Mouse (Mus musculus) right cerebral cortex, adult 2 months (tissue): ENCODE data around the gene Usp21.
"Not testable (repeated sequence)": the region's sequence is repeated elsewhere in the genome, so short reads cannot be mapped to it uniquely, and the experiment has no call there.

Experiments used
- DNase-seq, 2 experiments: peaks; one replicate each; pipeline ENCODE4 v3.0.0; 2021 to 2022; ENCODE audit warnings: low spot score in 2 of 2

Gene Usp21

DNA sequence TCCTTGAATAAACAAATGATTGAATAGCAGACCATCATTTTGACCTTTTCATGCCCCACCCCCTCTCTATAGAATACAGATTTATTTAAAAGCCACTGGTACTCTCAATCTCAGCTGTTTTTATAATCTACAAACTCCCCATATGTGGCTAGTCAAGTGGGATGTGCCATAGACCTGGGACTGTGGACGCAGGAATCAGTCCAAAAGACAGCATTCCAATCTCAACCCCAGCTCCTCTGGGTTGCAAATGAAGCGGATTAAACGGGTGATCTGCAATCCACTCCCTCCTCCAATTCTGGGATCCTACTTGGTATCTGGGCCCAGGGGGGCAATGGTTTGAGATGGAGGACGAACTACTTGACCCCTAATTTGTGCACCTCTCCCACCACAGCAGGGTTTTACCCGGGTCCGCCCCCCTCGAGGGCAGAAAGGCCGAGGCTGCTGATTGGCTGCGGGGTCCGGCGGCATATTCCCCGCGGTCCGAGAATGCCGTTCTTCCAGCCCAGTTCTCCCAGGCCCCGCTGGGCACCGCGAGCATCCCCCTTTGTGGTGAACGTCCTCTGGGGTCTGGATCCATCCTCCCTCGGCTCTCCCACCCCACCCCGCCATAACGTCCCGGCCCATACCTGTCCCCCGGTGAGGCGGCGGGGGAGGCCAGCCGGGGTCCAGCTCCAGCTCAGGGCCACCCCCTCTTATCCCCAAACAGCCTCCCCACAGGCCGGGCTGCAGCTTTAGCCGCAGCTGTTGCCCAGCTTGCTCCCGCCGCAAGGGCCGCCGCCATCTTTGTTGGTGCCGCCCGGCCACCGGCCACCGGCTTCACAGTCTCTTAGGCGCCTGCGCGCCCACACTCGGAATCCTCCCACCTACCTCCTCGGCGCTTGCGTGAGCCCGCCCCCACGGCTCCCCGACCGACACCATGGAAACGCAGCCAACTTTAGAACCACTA, at the start of gene Usp21:
Gene Usp21 (minus strand): TSS at position 856 of the 946 bp plus-strand sequence.
- peak; percentile 95 to 96 for DNase-seq

DNA sequence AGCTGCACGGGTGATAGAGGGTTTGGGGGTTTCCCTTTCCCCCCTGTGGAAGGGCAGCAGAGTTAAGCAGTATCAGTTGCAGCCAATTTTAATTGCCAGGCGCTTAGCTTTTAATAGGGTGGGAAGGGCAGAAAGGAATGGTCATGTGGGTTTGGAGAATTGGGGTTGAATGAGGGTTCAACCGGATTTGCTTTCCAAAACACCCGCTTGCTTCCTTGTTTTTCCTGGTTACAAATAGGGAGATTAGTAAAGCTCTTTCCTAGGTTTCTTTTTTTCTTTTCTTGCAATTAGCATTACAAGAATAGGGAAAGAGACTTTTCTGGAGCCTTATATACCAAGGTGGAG, 42.4 kb upstream of the Usp21 start:
- DNase-seq: no peak

DNA sequence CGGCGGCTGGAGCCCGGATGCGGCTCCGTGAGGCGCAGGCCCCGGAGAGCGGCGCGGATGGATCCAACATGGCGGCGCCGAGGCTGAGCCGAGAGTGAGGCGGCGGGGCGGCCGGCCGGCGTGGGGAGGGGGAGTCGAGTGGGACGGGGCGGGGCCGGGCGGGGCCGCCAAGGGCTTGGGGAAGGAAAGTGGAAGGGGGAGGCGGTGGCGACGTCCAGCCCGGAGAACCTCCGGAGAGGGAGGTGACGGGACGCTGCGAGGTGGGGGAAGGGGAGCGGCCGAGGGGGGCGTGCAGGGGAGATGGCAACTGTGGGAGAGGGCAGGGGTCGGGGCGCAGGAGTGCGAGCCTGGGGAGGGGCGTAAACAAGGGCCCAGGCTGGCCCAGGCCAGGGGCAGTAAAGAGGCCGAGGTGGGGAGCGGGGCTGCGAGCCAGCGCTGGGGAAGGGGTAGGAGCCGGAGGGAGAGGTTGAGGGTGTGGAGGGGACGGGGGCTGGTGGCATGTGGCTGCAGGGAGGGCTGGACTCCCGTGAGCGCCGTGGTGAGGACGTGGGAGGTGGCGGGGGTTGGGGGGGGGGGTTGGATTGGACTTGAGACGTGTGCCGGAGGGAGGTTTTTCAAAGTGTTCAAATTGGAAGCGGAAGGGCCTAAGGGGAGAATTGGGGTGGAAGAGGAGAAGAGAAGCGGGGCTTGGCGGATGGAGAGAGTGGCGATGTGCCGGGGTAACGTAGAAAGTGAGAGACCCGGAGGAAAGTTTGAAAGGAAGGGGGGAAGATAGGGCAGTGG, 41.8 kb upstream of the Usp21 start:
- peak in 1 of 2 experiments; percentile 38 for DNase-seq

DNA sequence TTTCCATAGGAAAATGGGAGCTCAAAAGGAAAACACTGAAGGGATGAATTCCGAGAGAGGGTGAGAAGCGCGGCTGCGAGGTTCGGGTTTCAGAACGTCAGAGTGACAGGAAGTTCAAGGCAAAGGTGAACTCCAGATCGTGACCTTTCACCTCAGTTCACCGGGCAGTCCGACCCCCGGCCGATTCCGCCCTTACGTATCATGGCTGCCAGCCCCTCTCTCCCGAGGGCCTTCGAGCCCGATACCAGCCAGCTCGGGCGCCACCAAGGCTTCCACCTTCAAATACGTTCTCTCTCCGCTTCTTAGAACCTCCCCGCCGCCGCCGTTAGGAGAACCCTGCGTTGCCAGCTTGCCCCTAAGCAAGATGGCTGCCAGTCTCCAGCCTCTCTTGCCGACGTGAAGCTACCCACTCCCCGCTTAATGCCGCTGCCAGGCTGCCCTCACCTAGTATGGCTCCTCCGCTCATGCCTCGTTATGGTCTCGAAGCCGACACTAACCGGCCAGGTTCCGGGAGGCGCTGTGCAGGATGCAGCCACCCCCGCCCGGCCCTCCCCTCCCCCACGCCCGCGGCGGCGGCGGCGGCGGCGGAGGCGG, 41.1 kb upstream of the Usp21 start, which contains the start of gene Dedd:
Gene Dedd (plus strand): TSS at position 307 of the 594 bp plus-strand sequence.
- DNase-seq: peak; percentile 91 to 94

DNA sequence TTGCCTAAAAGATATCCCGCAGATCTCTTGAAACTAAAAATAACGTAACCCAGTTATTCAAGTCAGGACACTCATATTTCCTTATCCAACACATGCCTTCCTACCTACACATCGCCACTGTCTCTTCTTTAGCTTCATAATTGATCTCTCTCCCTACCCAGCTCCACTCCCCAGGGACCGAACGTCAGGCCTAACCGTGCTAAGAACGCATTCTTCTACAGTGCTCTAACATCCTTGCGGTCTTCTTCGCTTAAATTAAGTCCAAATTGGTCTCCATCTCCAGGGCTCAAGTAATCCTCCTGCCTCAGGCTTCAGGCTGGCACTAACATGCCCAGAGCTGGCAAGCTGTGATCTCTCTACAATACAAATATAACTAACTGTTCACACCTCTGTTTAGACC, 40.5 kb upstream of the Usp21 start:
- DNase-seq: no peak

DNA sequence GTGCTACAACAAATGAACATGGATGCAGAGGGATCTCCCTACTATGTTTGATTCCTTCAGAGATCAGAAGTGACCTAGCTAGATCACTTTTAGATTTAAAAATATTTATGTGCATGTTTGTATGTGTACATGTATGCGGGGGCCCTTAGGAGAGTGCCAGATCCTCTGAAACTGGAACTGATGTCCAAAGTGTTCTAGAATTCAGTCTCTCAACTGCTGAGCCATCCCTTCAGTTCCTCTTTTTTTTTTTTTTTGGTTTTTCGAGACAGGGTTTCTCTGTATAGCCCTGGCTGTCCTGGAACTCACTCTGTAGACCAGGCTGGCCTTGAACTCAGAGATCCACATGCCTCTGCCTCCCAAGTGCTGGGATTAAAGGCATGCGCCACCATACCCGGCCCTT, 38.8 kb upstream of the Usp21 start:
- DNase-seq: not testable (repeated sequence)

DNA sequence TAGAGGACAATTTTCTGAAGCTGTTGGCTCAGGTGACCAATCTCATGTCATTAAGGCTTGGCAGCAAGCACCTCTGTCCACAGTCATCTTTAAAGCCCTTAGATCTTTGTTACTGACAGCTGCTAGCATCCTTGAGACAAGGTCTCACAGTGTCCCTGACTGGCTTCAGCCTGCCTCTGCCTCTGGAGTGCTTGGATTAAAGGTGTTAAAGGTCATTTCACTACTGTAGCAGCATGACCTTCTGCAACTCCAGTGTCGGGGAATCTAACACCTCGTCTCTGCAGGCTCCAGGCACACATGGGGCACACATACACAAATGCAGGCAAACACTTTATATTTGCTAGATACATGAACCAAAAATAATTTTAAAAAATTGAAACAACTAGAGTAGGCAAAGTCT, 37.8 kb upstream of the Usp21 start:
- no peak for DNase-seq

DNA sequence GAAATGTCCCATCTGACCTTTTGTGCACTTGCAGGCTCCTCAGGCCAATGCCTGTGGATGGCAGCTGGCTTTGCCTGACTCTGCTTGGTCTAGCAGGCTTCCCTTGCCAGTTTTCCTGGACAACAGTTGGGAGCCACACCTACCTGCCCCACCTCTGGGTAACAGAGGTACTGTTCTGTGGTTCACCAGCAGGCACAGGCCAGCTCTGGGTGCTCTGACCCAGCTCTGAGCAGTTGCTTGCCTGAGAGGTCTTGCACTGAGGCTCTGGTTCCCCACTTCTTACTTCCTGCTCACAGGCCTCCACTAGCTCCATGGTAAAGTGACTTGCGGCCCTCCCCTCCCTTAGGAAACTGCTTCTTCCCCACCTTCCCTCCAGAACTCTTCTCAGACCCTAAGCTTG, 34.2 kb upstream of the Usp21 start:
- no peak for DNase-seq

DNA sequence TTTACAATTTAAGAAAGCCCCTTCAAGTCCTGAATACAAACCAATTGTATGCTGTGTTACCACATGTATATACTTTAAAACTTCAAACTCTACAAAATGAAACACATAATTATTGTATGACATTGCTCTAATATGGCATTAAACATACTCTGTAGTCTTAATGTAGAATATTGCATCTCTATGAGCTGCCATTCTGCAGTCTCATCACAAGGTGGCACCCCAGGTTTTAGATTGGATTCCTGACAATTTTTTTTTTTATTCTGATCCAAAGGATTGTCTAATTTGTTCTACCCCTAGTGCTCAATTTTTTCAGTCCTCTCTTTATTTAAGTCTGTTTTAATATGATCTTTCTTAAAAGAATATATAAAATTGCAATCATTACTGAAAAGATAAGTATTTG, 33.6 kb upstream of the Usp21 start:
- DNase-seq: no peak

DNA sequence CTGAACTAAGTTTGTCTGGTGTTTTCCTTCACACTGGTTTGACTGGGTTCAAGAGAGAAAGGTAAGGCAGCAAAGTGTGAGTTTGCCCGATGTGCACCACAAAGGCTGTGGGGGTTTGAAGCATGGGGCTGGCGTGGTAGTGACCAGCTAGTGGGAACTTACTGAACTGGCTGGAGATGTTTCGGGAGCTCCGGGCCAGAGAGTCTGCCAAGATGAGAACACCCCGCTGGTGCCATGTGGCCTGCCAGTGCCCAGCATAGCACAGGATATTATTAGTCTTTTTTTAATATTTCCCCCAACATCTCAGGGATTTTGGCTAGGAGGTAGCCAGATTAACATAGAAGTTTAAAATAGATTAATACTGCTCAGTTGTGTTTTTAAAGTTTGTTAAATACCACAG, 32.4 kb upstream of the Usp21 start:
- no peak for DNase-seq

DNA sequence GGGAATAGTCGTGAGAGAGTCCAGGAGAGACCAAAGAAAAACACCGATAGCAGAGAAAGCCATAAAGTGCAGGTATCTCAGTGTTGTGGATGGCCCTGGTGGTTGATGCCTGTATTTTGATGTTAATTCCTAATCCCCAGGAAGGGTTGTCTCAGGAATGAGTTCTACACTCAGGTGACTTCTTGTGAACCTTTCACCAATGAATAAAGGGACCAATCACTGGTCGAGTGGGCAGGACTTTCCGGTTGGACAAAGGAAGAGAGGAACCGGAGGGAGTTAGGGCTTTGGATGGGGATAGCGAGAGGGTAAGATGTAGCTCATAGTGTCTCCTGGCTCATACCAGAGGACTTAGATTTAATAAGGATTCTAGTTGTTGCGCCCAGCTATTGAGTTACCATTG, 32.0 kb upstream of the Usp21 start:
- DNase-seq: no peak

DNA sequence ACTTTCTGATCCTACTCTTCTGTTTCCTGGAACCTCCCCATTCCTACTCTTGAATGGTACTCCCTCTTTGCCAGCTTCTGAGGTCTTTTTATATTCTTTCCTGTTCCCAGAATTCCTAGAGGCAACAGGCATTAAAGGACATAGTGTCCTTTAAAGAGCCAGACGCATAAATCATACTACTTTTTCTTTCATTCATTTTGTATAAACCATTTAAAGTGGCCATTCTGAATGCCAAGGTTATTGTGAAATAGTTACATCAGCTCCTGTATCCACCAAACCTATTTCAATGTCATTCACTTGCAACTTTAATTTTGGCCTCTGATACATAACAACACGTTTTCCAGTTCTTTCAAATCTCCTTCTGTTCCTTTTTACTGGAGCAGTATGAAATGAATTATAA, 21.5 kb upstream of the Usp21 start:
- DNase-seq: no peak

DNA sequence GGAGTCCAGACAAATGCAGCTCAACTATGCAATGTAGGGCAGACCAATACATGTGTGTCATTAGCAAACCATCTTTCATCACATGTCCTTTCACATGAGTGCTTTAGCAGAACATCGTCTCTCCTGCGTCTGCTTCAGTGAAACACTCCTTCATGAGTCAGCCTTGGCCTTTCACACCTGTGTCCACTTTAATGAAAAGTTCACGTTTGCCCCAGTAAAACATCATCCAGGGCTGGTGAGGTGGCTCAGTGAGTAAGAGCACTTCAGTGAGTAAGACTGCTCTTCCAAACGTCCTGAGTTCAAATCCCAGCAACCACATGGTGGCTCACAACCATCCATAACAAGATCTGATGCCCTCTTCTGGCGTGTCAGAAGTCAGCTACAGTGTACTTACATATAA, 18.4 kb upstream of the Usp21 start:
- DNase-seq: not testable (repeated sequence)

DNA sequence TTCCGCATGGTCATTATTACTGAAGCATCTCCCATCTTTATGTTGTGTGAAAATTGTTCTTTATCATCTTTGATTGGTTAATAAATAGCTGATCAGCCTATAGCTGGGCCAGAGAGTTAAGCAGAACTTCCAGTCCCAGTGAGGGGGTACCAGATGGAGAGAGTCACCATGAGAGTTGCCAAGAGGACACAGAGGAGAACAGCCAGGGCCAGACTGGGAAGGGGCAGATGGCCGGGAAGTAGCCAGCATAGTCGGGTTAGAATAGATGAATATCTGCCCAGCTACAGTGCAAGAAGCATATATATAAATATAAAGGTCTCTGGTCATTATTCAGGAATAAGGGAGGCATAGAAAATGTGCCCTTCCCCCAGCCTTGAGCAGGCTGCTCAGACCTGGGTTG, 10.4 kb upstream of the Usp21 start:
- no peak for DNase-seq

DNA sequence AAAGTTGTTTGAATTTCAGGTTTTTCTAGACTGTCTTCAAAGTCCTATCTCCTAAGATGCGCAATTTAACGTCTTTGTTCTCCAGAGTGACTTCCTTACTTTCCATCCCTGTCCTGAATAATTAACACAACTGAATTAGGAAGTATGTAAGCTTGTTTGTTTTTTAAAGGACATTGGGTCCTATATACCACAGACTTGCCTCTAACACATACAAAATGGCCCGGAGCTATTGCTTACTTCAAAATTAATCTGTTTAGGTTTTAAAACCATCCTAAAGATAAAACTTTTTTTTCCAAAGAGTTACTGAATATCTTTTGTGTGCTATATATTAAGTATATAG, 7.2 kb upstream of the Usp21 start:
- DNase-seq: no peak

DNA sequence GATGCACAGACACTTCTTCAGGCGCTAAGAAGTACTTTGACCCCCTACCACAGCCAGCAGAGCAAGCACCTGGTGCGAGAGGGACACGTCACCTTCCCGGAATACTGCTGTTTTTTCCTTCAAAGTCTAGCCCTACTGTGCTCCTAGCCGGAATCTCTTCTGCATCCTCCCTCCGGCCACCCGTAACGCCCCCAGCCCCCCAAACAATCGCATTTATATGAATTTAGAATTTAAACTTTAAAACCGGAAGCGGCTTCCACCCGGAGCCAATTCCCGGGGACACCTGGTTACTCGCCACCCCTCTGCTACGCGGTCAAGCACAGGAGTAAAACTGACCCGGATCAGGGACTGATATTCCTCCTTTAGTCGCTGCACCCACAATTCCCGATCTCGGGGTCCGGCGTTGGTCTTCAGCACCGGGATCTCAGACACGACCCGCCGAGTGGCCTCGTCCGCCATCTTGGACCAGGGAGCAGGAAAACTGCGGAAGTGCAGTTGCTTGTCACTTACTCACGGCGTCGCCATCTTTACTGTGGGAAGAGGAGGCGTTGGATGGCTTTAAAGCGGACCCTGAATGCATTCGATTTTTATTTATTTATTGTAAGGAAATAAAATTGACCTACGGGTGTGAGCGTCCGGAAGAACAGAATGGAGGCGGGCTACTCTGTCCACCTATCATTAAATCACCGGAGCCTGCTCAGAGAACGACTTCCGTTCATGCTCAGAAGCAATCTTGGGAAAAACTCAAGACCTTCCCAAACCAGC, 6.7 kb upstream of the Usp21 start, which contains the start of gene Ufc1:
Gene Ufc1 (minus strand): TSS at position 727 of the 765 bp plus-strand sequence.
- DNase-seq: peak; percentile 86 to 90

DNA sequence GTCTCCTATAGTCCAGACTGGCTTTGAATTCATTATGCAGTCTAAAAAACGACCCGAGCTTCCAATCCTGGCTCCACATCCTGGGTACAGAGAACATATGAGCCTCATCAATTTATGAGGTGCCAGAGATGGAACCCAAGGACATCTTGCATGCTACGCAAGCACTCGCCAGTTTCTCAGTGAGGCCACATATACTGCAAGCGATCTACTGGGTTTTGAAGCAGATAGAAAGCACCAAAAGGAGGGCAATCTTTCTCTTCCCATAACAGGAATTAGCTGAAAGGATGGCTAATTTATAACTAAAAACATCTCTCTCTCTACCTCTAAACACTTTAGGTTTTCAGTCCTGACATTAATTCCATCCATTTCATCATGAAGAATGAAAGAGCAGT, 6.1 kb upstream of the Usp21 start:
- DNase-seq: no peak

DNA sequence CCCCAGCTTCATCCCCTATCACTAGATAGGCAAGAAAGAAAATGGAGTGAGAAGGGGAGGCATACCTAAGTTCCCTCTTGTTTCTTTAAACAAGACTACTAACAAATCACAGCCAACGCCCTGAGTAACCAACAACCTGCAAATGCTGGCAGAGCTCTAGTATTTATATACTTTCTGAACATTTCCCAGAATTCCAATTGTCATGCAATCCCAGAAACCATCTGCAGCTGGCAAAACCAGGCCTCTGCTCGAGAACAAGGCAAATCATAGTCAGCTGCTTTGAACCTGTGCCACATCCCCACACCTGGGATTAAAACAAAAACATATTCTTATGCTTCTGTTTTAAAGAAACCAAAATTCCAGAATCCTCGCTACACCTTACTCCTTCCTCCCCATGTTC, 5.6 kb upstream of the Usp21 start:
- DNase-seq: no peak

DNA sequence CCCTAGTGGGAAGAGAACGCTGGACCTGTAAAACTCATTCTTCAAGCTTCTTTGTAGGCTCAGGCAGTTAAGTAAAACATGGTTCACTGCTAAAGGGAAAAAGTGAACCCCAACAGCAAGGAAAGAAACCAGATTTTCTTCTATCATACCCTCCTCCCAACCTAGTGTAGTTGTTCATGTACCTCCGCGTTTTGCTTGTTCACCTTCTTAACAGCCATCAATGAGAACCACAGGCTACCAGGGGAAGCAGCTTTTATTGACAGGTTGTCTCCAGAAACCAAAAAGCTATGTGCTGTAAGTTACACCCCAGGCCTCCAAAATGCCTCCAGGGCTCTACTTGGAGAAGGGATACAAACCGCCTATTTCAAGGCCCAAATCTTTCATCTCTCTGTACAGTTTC, 537 bp upstream of the Usp21 start:
- DNase-seq: no peak

DNA sequence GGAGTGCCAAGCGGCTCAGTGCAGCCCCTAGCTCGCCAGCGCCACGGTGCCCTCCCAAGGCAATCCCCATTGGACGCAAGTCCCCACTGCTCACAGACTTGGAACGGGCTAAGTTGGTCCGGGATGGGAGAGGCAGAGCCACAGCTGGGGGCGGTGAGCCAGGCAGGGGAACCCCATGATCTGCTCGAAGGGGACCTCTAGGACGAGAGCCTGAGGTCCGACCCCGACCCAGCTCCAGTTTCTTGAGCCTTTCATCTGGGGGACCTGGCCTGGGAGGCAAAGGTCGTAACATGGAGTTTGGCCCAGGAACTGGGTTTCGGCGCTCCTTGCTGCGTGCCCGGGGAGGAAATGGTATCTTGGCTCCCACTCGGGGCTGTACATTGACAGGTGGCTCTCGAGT, 1.3 kb downstream of the Usp21 start:
- DNase-seq: peak in 1 of 2 experiments; percentile 2

DNA sequence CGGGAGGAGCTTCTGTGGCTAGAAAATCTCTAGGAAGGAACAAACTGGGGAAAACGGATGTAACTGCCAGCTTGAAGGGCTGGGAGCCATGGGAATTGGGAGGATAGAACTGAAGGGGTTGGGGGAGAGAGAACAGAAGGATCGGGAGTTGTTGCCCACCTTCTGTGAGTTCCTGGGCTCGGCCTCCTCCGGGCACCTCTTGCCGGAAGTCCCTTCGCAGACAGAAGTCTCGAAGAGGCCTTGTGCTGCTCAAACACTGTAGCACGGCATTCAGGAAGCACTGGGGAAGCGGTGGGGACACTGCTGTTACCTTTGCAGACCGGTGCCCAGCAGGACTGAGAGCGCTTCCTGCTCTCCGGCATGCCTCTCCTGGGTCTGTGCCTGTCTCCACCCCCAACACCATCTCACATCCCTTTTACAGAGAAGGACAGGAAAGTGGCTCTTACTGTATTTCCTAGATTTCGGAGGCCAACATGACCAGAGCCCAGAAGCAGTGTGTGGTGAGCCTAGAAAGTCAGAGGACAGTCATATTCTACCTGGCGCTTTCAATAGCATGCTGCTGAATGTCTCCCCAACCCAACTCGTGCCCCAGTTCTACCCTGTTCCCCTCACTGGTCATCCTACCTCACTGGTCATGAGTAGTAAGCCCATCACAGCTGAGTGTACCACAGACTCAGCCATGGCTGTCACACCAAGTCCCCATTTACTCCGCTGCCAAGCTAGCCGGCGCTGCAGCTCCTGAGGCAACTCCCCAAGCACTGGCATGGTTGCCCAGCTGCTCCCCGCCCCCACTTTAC, 2.5 kb downstream of the Usp21 start:
- DNase-seq: peak in 1 of 2 experiments; percentile 1
